15 mouse cellular contexts compared by ENCODE assay signal in the genomic region with DNA sequence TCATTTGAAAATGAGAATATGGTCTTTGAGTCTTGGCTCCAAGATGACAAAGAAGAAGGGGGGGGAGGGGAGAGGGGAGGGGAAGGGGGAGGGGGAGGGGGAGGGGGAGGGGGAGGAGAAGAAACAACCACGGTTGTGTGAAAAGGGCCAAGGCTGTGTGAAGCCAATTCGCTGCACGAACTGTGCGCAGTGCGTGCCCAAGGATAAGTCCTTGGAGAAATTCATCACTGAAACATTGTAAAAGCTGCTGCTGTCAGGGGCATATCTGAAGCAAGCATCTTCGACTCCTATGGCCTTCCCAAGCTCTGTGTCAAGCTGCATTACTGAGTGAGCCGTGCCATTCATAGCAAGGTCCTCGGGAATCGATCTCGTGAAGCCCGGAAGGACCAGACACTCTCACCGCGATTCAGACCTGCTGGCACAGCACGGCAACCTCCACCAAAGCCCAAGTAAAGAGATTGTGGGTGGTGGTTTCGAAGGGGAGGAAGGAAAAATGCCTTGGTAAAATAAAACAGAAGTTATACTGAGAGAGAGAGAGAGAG. TPM values are rescaled to one million over a fixed set of nuclear protein-coding genes. Genes with fewer than 3 reads are reported as not detected.
A peak's percentile ranks its signal among the peaks of the same experiment; 100 is the strongest.
DNase-seq lines count a peak whose midpoint lies in the region.
"Had no signal": no experiment of that assay in that cellular context is flagged by ENCODE, and none has a peak within 500 bp of the region (broad histone marks: within the 10 kb centered on the region; RNA-seq: fewer than 3 reads in every experiment).

No protein-coding gene starts in this region.

- peak; percentile 51 to 82 for DNase-seq in adrenal gland, adult (ENCODE audit: inconsistent age in 2 of 2, low spot score in 1 of 2)
- no peak for DNase-seq in adrenal gland, postnatal 4 days (ENCODE audit: low spot score in 2 of 2)
- DNase-seq in ovary, adult 18-20 months (ENCODE audit: low spot score) = peak; percentile 28
- no peak for DNase-seq in ovary, postnatal 36 days (ENCODE audit: low spot score)
- peak; percentile 72 for DNase-seq in adrenal gland, postnatal 14 days
- no peak for DNase-seq in gastrocnemius, adult 8-10 months (ENCODE audit: low spot score in 2 of 2)
- no peak for DNase-seq in right cerebral cortex, postnatal 4 days
- DNase-seq: B cell, adult 2 months; cerebellum, adult 11 months; cerebellum, adult 8-10 months; cerebellum, postnatal 14 days; gastrocnemius, postnatal 25 days; heart, postnatal 10 days; heart, postnatal 4 days; kidney, adult 11 months had no signal

RNA-seq across cellular contexts. Expression of gene Ank2, which starts 13.7 kb away (rescaled TPM):
- total RNA-seq in adrenal gland, postnatal 4 days (2021) = 10 to 100 TPM; 91.4 to 93.0 TPM
- total RNA-seq in adrenal gland, postnatal 14 days (2021) = 65.5 and 71.9 TPM in 2 replicates
- 100 to 1,000 TPM in 3 of 4 experiments, 10 to 100 TPM in 1; 96.2 to 128 (median 111) TPM for total RNA-seq in gastrocnemius, adult 8-10 months (2022)

RNA-seq across cellular contexts. Expression of gene Larp7, which starts 40.3 kb away (rescaled TPM):
- total RNA-seq in adrenal gland, postnatal 4 days (2021) = 10 to 100 TPM; 36.1 to 38.3 TPM
- 23.5 and 25.3 TPM in 2 replicates for total RNA-seq in adrenal gland, postnatal 14 days (2021)
- 1 to 10 TPM; 5.6 to 9.8 (median 7.6) TPM for total RNA-seq in gastrocnemius, adult 8-10 months (2022)

RNA-seq across cellular contexts. Expression of gene Zgrf1, which starts 40.4 kb away (rescaled TPM):
- 1 to 10 TPM; 8.6 to 9.4 TPM for total RNA-seq in adrenal gland, postnatal 4 days (2021)
- 2.8 and 3.2 TPM in 2 replicates for total RNA-seq in adrenal gland, postnatal 14 days (2021)
- under 1 TPM; 0.56 to 0.91 (median 0.76) TPM for total RNA-seq in gastrocnemius, adult 8-10 months (2022)

Comparison
In these comparisons a context has a peak if more than half of its experiments do, and no peak if none do; other contexts are left out.
1. DNase-seq: peak in adrenal gland, adult (2 of 2), ovary, adult 18-20 months (single experiment) and adrenal gland, postnatal 14 days (single experiment); none in adrenal gland, postnatal 4 days (0 of 2), ovary, postnatal 36 days (single experiment), gastrocnemius, adult 8-10 months (0 of 2) and right cerebral cortex, postnatal 4 days (single experiment).